In genomic region chr14:29939600-29940312, GRCm38 (mm10) we compare ENCODE assay signal across 10 mouse cellular contexts. TPM values are rescaled to one million over a fixed set of nuclear protein-coding genes. Genes with fewer than 3 reads are reported as not detected.
DNase-seq lines count a peak whose midpoint lies in the region; ATAC-seq and TF ChIP-seq lines count a peak whose summit lies in the region.
"Had no signal": no experiment of that assay in that cellular context is flagged by ENCODE, and none has a peak within 500 bp of the region (broad histone marks: within the 10 kb centered on the region; RNA-seq: fewer than 3 reads in every experiment).

No protein-coding gene starts in this region.

- no peaks in the 10 kb centered on the region for H3K27me3 ChIP-seq in testis, adult 2 months (ENCODE audit: control insufficient read depth, insufficient read depth, low read length)
- H3K27me3 ChIP-seq in forebrain, embryonic 10.5 days (ENCODE audit: poor library complexity, severe bottlenecking), result peaks cover 17% of the 10 kb centered on the region

- TF ChIP-seq POLR2A in testis, adult 2 months (IDR thresholded peaks at IDR 0.05; ENCODE audit: control insufficient read depth, low read depth, low read length), result no peak

- H3K4me3 ChIP-seq in testis, adult 2 months (ENCODE audit: control insufficient read depth, low read depth, low read length), result no peak overlapping the region; the same call in 1 of the 2 replicates
- H3K4me3 ChIP-seq in forebrain, embryonic 10.5 days, result peak overlapping the region; percentile 33

- no peaks in the 10 kb centered on the region for H3K36me3 ChIP-seq in testis, adult 2 months (ENCODE audit: control insufficient read depth, insufficient read depth, low read length)
- no peaks in the 10 kb centered on the region for H3K36me3 ChIP-seq in forebrain, embryonic 10.5 days (replicated peaks)

- 0 out of 2 replicates have a peak, but pooled peaks have one; percentile 22 for ATAC-seq in megakaryocyte progenitor cell, adult 5-6 weeks (replicated peaks; ENCODE audit: poor library complexity)

- peaks cover 14% of the 10 kb centered on the region for H3K4me1 ChIP-seq in testis, adult 2 months (ENCODE audit: control insufficient read depth, insufficient read depth, low read length)
- H3K4me1 ChIP-seq in forebrain, embryonic 10.5 days, result peaks cover 13% of the 10 kb centered on the region

- no peak for DNase-seq in testis, postnatal 10 days (ENCODE audit: low spot score)
- peak; percentile 17 for DNase-seq in forebrain, embryonic 10.5 days (ENCODE audit: extremely low spot score, low spot score)
- DNase-seq in spleen, adult 18-20 months, result no peak
- no peak for DNase-seq in kidney, postnatal 10 days
- no peak for DNase-seq in layer of hippocampus, adult 9-10 months (ENCODE audit: low spot score)
- DNase-seq: cerebellum, adult 11-12 months; gastrocnemius, postnatal 36 days; lung, adult 18-20 months had no signal

- H3K27ac ChIP-seq in testis, adult 2 months (ENCODE audit: control insufficient read depth, insufficient read depth, low read depth, low read length), result no peak overlapping the region
- no peak overlapping the region for H3K27ac ChIP-seq in forebrain, embryonic 10.5 days

- no peaks in the 10 kb centered on the region for H3K9me3 ChIP-seq in forebrain, embryonic 10.5 days

- TF ChIP-seq CTCF in testis, adult 2 months (IDR thresholded peaks at IDR 0.05; ENCODE audit: control insufficient read depth, insufficient read depth, insufficient replicate concordance, low read depth, low read length), result 0 out of 2 replicates have a peak, but pooled peaks have one; percentile 3

- 47% methylated on average over 20 of the region's 20 CpGs for WGBS in forebrain, embryonic 10.5 days

RNA-seq across cellular contexts. Expression of gene Selenok, which starts 28.4 kb away (rescaled TPM):
- polyA plus RNA-seq in testis, adult 2 months (2012; rRNA removed), result 67.0 and 94.4 TPM in 2 replicates
- 248 and 266 TPM in 2 replicates for polyA plus RNA-seq in forebrain, embryonic 10.5 days (2016; fragmentation: Nextera tagmentation; extraction: Ambion mirVana)
- total RNA-seq in megakaryocyte progenitor cell, adult 5-6 weeks (2015), result 80.1 and 88.6 TPM in 2 replicates
- total RNA-seq in megakaryocyte progenitor cell, adult 5-6 weeks (2017), result 217 and 228 TPM in 2 replicates

RNA-seq across cellular contexts. Expression of gene Actr8, which starts 38.4 kb away (rescaled TPM):
- 24.1 and 25.5 TPM in 2 replicates for polyA plus RNA-seq in testis, adult 2 months (2012; rRNA removed)
- polyA plus RNA-seq in forebrain, embryonic 10.5 days (2016; fragmentation: Nextera tagmentation; extraction: Ambion mirVana), result 83.3 and 85.4 TPM in 2 replicates
- 16.3 and 20.1 TPM in 2 replicates for total RNA-seq in megakaryocyte progenitor cell, adult 5-6 weeks (2015)
- total RNA-seq in megakaryocyte progenitor cell, adult 5-6 weeks (2017), result 27.9 and 29.7 TPM in 2 replicates
